Mouse (Mus musculus) megakaryocyte, embryonic 14.5 days (primary cell): ENCODE data around the gene Hba-a1. TPM values are rescaled to one million over a fixed set of nuclear protein-coding genes. Genes with fewer than 3 reads are reported as not detected.
"Not testable (repeated sequence)": the region's sequence is repeated elsewhere in the genome, so short reads cannot be mapped to it uniquely, and the experiment has no call there.

ENCODE experiments used
- H3K27me3 ChIP-seq: replicated peaks from 2 replicates; pipeline ENCODE3; 2012; ENCODE audit warnings: inconsistent platforms
- H3K36me3 ChIP-seq: replicated peaks from 2 replicates; pipeline ENCODE3; 2012; ENCODE audit warnings: low read length, inconsistent platforms, mixed read lengths
- H3K4me1 ChIP-seq: 2 replicates; pipeline ENCODE4 v1.6.1; 2012; ENCODE audit warnings: inconsistent platforms
- H3K4me3 ChIP-seq: replicated peaks from 2 replicates; pipeline ENCODE3; 2012; ENCODE audit warnings: moderate library complexity, mild to moderate bottlenecking, inconsistent platforms
- H3K9me3 ChIP-seq: 2 replicates; pipeline ENCODE4 v1.6.1; 2012; ENCODE audit warnings: inconsistent platforms
- FLI1 ChIP-seq: IDR thresholded peaks from 2 replicates; pipeline ENCODE4 v1.6.1; 2012; ENCODE audit warnings: low read length, inconsistent platforms, mixed read lengths
- GATA1 ChIP-seq: IDR thresholded peaks from 3 replicates; pipeline ENCODE4 v1.6.1; 2012; ENCODE audit warnings: mixed read lengths, low read length, inconsistent platforms, borderline replicate concordance
- polyA plus RNA-seq: library from polyadenylated mRNA; stranded (reverse); fragments of >175 nt; gene quantifications from 2 replicates; pipeline ENCODE4 v1.2.3, GENCODE M21; 2012; ENCODE audit warnings: low replicate concordance; ENCODE audit not compliant: insufficient read depth

Gene Hba-a1
- polyA plus RNA-seq, result 5,345 and 12,498 TPM in 2 replicates

- not testable (repeated sequence) for H3K36me3 ChIP-seq, H3K4me3 ChIP-seq, H3K9me3 ChIP-seq
- H3K4me1 ChIP-seq, result peaks cover 14% of the 10 kb centered on the region
- peaks cover 48% of the 10 kb centered on the region for H3K27me3 ChIP-seq
These were observed at the start of gene Hba-a1 for GRCm38 (mm10) chr11:32283091-32283777. Hba-a1 (plus strand) TSS chr11:32283511.

GRCm38 (mm10) chr11:32233895-32234294, 49.4 kb upstream of the Hba-a1 start:
- no peak overlapping the region for H3K4me3 ChIP-seq
- peaks cover 100% of the 10 kb centered on the region for H3K36me3 ChIP-seq
- TF ChIP-seq GATA1 (no peak), FLI1 (no peak)
- peaks cover 27% of the 10 kb centered on the region; the same call in 1 of the 2 replicates for H3K4me1 ChIP-seq
- H3K27me3 ChIP-seq, result no peaks in the 10 kb centered on the region
- H3K9me3 ChIP-seq, result no peaks in the 10 kb centered on the region

- Histone ChIP-seq H3K4me1 (peaks cover 32% of the 10 kb centered on the region; the same call in 1 of the 2 replicates), H3K36me3 (peaks cover 99% of the 10 kb centered on the region), H3K9me3 (no peaks in the 10 kb centered on the region), H3K27me3 (no peaks in the 10 kb centered on the region), H3K4me3 (no peak overlapping the region)
- TF ChIP-seq GATA1 (no peak), FLI1 (no peak)
These were observed 48.4 kb upstream of the Hba-a1 start for GRCm38 (mm10) chr11:32234816-32235485.

- H3K36me3 ChIP-seq, result peaks cover 98% of the 10 kb centered on the region
These were observed 47.7 kb upstream of the Hba-a1 start for GRCm38 (mm10) chr11:32235646-32236045.

GRCm38 (mm10) chr11:32236132-32236531, 47.2 kb upstream of the Hba-a1 start:
- H3K27me3 ChIP-seq, result no peaks in the 10 kb centered on the region
- peaks cover 98% of the 10 kb centered on the region for H3K36me3 ChIP-seq
- peaks cover 29% of the 10 kb centered on the region; the same call in 1 of the 2 replicates for H3K4me1 ChIP-seq
- H3K9me3 ChIP-seq, result no peaks in the 10 kb centered on the region
- no peak overlapping the region for H3K4me3 ChIP-seq
- TF ChIP-seq GATA1 (no peak), FLI1 (no peak)

More at GRCm38 (mm10) chr11:32235646-32236045, 47.7 kb upstream of the Hba-a1 start:
- Histone ChIP-seq H3K27me3 (no peaks in the 10 kb centered on the region), H3K4me3 (no peak overlapping the region), H3K4me1 (peaks cover 29% of the 10 kb centered on the region; the same call in 1 of the 2 replicates), H3K9me3 (no peaks in the 10 kb centered on the region)
- TF ChIP-seq GATA1 (no peak), FLI1 (no peak)

GRCm38 (mm10) chr11:32236712-32237410, 46.5 kb upstream of the Hba-a1 start:
- H3K36me3 ChIP-seq, result peaks cover 98% of the 10 kb centered on the region
- no peak for TF ChIP-seq GATA1
- TF ChIP-seq FLI1, result no peak
- no peaks in the 10 kb centered on the region for H3K27me3 ChIP-seq
- H3K4me3 ChIP-seq, result no peak overlapping the region
- H3K4me1 ChIP-seq, result peaks cover 27% of the 10 kb centered on the region; the same call in 1 of the 2 replicates
- H3K9me3 ChIP-seq, result no peaks in the 10 kb centered on the region

- Histone ChIP-seq H3K9me3 (no peaks in the 10 kb centered on the region), H3K27me3 (no peaks in the 10 kb centered on the region), H3K4me1 (peaks cover 32% of the 10 kb centered on the region), H3K4me3 (no peak overlapping the region), H3K36me3 (peaks cover 98% of the 10 kb centered on the region)
- no peak for TF ChIP-seq GATA1
- no peak for TF ChIP-seq FLI1
These were observed 45.9 kb upstream of the Hba-a1 start for GRCm38 (mm10) chr11:32237411-32237795.

- Histone ChIP-seq H3K4me3 (no peak overlapping the region), H3K4me1 (peaks cover 41% of the 10 kb centered on the region), H3K36me3 (peaks cover 98% of the 10 kb centered on the region), H3K27me3 (no peaks in the 10 kb centered on the region), H3K9me3 (no peaks in the 10 kb centered on the region)
- no peak for TF ChIP-seq GATA1
- TF ChIP-seq FLI1, result no peak
These were observed 45.0 kb upstream of the Hba-a1 start for GRCm38 (mm10) chr11:32238093-32238860.

GRCm38 (mm10) chr11:32241391-32241790, 41.9 kb upstream of the Hba-a1 start:
- TF ChIP-seq FLI1, result no peak
- no peak for TF ChIP-seq GATA1
- no peak overlapping the region for H3K4me3 ChIP-seq
- H3K4me1 ChIP-seq, result peaks cover 71% of the 10 kb centered on the region
- peaks cover 92% of the 10 kb centered on the region for H3K36me3 ChIP-seq
- H3K27me3 ChIP-seq, result no peaks in the 10 kb centered on the region
- no peaks in the 10 kb centered on the region for H3K9me3 ChIP-seq
